Mouse (Mus musculus): ENCODE data around the gene Naa15. TPM values are rescaled to one million over a fixed set of nuclear protein-coding genes. Genes with fewer than 3 reads are reported as not detected.
"Not testable (repeated sequence)": the region's sequence is repeated elsewhere in the genome, so short reads cannot be mapped to it uniquely, and the experiment has no call there.

Naa15 gene
- polyA plus RNA-seq, 1 experiment from 2014 or later, result 26.6 TPM

DNA sequence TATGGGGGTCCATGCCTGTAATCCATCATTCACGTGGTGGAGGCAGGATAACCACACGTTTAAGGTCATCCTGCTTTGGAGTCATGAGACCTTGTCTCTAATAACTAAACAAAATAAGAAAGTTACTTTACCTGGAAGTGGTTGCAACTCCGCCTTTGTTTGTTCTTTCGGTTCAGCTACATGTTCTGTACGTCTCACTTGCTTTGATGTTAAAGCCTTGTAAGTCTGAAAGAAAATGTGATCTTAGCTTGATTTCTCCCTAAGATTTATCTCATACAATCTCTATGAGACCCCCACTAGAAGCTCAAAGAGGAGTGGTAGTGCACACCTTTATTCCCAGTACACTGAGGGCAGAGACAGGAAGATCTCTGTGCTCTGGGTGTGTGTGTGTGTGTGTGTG lies 23.9 kb upstream of the Naa15 start:
- Histone ChIP-seq H3K4me1 (replicated peaks; ENCODE audit: insufficient read depth, low read length) (peaks cover 5% of the 10 kb centered on the region; the same call in 1 of the 2 replicates), H3K27me3 (ENCODE audit: insufficient read depth, low read length) (0 out of 2 replicates have a peak, but pooled peaks cover 5% of the 10 kb centered on the region), H3K9me3 (replicated peaks; ENCODE audit: low read length) (no peaks in the 10 kb centered on the region), H3K4me2 (ENCODE audit: low read length) (no peak overlapping the region), H3K4me3 (replicated peaks; ENCODE audit: low read depth, low read length) (no peak overlapping the region), H3K27ac (no peak overlapping the region), H3K9ac (ENCODE audit: low read depth, low read length) (no peak overlapping the region), H3K36me3 (ENCODE audit: insufficient read depth, low read length) (no peaks in the 10 kb centered on the region)
- WGBS, result 87% methylated on average over 5 of the region's 5 CpGs
- no peak for TF ChIP-seq CTCF (IDR thresholded peaks at IDR 0.05; ENCODE audit: low read depth)
- no peak for ATAC-seq (replicated peaks; ENCODE audit: low FRiP score, low read depth)
- no peak for DNase-seq (ENCODE audit: low spot score)

DNA sequence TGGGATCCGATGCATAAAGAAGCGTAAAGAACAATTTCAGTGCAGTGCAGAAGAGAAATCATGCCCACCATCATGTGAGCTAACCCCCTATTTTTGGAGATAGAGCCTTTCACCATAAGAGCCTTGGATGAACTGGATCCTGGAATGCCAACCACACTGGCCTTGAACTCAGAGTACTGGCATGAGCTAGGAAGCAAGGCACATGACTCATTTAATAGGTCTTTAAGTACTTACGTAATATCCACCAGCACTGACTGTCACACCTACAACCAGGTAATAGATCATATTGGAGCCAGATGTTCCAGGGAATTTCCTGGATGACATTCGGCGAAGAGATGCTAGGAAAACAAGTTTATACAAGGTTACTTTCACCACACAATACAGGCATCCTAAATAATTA lies 23.4 kb upstream of the Naa15 start:
- ATAC-seq (replicated peaks; ENCODE audit: low FRiP score, low read depth), result no peak
- Histone ChIP-seq H3K9me3 (replicated peaks; ENCODE audit: low read length) (no peaks in the 10 kb centered on the region), H3K4me2 (ENCODE audit: low read length) (no peak overlapping the region), H3K4me1 (replicated peaks; ENCODE audit: insufficient read depth, low read length) (peaks cover 10% of the 10 kb centered on the region; the same call in 1 of the 2 replicates), H3K4me3 (replicated peaks; ENCODE audit: low read depth, low read length) (no peak overlapping the region), H3K27ac (no peak overlapping the region), H3K36me3 (ENCODE audit: insufficient read depth, low read length) (no peaks in the 10 kb centered on the region), H3K27me3 (ENCODE audit: insufficient read depth, low read length) (0 out of 2 replicates have a peak, but pooled peaks cover 6% of the 10 kb centered on the region), H3K9ac (ENCODE audit: low read depth, low read length) (no peak overlapping the region)
- no peak for TF ChIP-seq CTCF (IDR thresholded peaks at IDR 0.05; ENCODE audit: low read depth)
- WGBS, result 92% methylated on average over 5 of the region's 5 CpGs
- no peak for DNase-seq (ENCODE audit: low spot score)

DNA sequence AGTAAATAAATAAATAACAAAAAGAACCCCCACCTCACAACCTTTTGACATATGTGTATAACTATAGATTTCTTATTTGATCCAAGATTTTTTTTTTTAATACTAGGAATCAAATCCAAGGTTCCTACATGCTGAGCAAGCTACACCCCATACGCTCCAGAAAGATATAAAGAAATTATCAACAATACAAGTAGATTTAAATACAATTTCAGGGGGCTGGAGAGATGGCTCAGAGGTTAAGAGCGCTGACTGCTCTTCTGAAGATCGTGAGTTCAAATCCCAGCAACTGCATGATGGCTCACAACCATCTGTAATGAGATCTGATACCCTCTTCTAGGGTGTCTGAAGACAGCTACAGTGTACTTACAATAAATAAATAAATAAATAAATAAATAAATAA lies 21.9 kb upstream of the Naa15 start:
- not testable (repeated sequence) for H3K9me3 ChIP-seq (replicated peaks; ENCODE audit: low read length); H3K4me2 ChIP-seq (ENCODE audit: low read length); H3K36me3 ChIP-seq (ENCODE audit: insufficient read depth, low read length); ATAC-seq (replicated peaks; ENCODE audit: low FRiP score, low read depth); H3K27me3 ChIP-seq (ENCODE audit: insufficient read depth, low read length); H3K4me3 ChIP-seq (replicated peaks; ENCODE audit: low read depth, low read length); DNase-seq (ENCODE audit: low spot score); H3K27ac ChIP-seq; H3K9ac ChIP-seq (ENCODE audit: low read depth, low read length)
- WGBS, result 94% methylated on average over 3 of the region's 3 CpGs
- H3K4me1 ChIP-seq (replicated peaks; ENCODE audit: insufficient read depth, low read length), result peaks cover 12% of the 10 kb centered on the region; the same call in 1 of the 2 replicates

DNA sequence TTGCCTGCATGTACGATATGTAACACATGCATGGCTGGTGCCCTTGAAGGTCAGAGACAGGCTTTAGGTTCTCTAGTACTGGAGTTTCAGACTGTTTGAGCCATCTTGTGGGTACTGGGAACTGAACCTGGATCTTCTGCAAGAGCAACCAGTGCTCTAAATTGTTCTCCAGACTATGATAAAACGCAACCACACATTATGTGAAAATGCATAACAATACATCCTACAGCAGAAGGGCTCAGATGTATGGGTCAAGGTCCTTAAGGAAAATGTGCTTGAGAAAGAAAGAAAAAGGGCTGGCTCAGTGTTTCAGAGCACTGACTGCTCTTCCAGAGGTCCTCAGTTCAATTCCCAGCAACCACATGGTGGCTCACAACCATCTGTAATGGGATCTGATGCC lies 21.3 kb upstream of the Naa15 start:
- 95% methylated on average over 2 of the region's 2 CpGs for WGBS

DNA sequence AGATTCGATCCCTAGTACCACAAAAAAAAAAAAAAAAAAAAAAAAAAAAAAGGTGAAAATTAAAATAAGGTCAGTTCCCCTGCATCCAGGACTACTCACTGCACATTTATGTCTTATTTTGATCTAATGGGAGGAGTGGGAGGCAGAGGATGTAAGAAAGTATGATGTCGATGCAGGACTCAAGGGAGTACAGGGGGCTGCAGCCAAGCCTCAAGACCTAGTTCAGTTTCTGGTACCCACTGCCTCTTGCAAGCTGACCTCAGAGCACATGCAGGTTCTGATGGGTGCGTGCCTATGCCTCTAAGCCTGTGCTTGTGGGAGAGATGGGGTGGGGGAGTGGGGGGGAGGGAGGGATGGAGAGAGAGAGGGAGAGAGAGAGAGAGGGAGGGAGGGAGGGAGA lies 20.1 kb upstream of the Naa15 start:
- Histone ChIP-seq H3K4me2 (ENCODE audit: low read length) (no peak overlapping the region), H3K4me3 (replicated peaks; ENCODE audit: low read depth, low read length) (no peak overlapping the region), H3K9ac (ENCODE audit: low read depth, low read length) (no peak overlapping the region), H3K27me3 (ENCODE audit: insufficient read depth, low read length) (0 out of 2 replicates have a peak, but pooled peaks cover 6% of the 10 kb centered on the region), H3K27ac (no peak overlapping the region), H3K9me3 (replicated peaks; ENCODE audit: low read length) (no peaks in the 10 kb centered on the region), H3K36me3 (ENCODE audit: insufficient read depth, low read length) (no peaks in the 10 kb centered on the region), H3K4me1 (replicated peaks; ENCODE audit: insufficient read depth, low read length) (peaks cover 8% of the 10 kb centered on the region; the same call in 1 of the 2 replicates)
- TF ChIP-seq CTCF (IDR thresholded peaks at IDR 0.05; ENCODE audit: low read depth), result no peak
- DNase-seq (ENCODE audit: low spot score), result no peak
- no peak for ATAC-seq (replicated peaks; ENCODE audit: low FRiP score, low read depth)
- WGBS, result 67% methylated on average over 3 of the region's 3 CpGs

More for the DNA sequence above, 21.3 kb upstream of the Naa15 start:
- ATAC-seq (replicated peaks; ENCODE audit: low FRiP score, low read depth) (no peak), DNase-seq (ENCODE audit: low spot score) (no peak)
- no peak overlapping the region for H3K9ac ChIP-seq (ENCODE audit: low read depth, low read length)
- H3K36me3 ChIP-seq (ENCODE audit: insufficient read depth, low read length), result no peaks in the 10 kb centered on the region
- H3K4me1 ChIP-seq (replicated peaks; ENCODE audit: insufficient read depth, low read length), result peaks cover 11% of the 10 kb centered on the region; the same call in 1 of the 2 replicates
- H3K4me2 ChIP-seq (ENCODE audit: low read length), result no peak overlapping the region
- H3K9me3 ChIP-seq (replicated peaks; ENCODE audit: low read length), result no peaks in the 10 kb centered on the region
- H3K27me3 ChIP-seq (ENCODE audit: insufficient read depth, low read length), result 0 out of 2 replicates have a peak, but pooled peaks cover 6% of the 10 kb centered on the region
- no peak overlapping the region for H3K27ac ChIP-seq
- no peak for TF ChIP-seq CTCF (IDR thresholded peaks at IDR 0.05; ENCODE audit: low read depth)
- no peak overlapping the region for H3K4me3 ChIP-seq (replicated peaks; ENCODE audit: low read depth, low read length)

DNA sequence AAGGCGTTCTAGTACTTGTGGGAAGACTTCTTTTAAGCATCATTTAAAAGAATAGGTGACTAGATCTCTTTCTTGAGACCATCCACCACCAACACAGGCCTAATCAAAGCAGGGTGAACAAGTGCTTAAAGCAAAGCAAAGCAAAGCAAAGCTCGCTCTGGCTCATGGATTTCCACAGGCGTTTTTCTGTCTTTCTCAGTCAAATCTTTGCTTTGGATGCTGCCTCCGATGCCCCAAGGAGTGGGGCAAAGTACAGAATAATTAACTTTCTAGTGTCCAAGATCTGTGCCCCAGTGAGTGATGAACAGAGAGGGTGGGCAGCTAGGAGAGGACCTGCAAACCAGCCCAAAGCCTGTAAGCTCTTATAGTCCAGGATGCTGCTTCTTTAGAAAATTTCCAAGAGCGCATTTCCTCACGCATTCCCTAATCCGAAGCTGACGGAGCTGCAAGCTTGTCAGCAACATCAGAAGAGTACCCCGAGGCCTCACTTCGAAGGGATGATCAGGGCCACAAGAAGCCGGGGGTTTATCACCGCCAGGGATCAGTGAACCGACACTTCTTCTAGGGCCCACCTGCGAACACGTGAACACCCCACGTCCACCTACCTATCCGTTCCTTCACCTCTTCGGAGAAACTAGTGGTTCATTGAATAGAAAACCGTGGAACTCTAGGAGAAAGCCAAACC lies 19.3 kb upstream of the Naa15 start:
- TF ChIP-seq CTCF (IDR thresholded peaks at IDR 0.05; ENCODE audit: low read depth), result no peak
- Histone ChIP-seq H3K9ac (ENCODE audit: low read depth, low read length) (no peak overlapping the region), H3K4me3 (replicated peaks; ENCODE audit: low read depth, low read length) (no peak overlapping the region), H3K27ac (no peak overlapping the region), H3K36me3 (ENCODE audit: insufficient read depth, low read length) (no peaks in the 10 kb centered on the region), H3K27me3 (ENCODE audit: insufficient read depth, low read length) (0 out of 2 replicates have a peak, but pooled peaks cover 6% of the 10 kb centered on the region), H3K9me3 (replicated peaks; ENCODE audit: low read length) (no peaks in the 10 kb centered on the region), H3K4me1 (replicated peaks; ENCODE audit: insufficient read depth, low read length) (peaks cover 8% of the 10 kb centered on the region; the same call in 1 of the 2 replicates), H3K4me2 (ENCODE audit: low read length) (peak overlapping the region; percentile 91; the same call in 1 of the 2 replicates)
- DNase-seq (ENCODE audit: low spot score) (no peak), ATAC-seq (replicated peaks; ENCODE audit: low FRiP score, low read depth) (no peak)
- WGBS, result 38% methylated on average over 19 of the region's 19 CpGs
